Mouse (Mus musculus): Measurements from ENCODE around the gene Wwp2. TPM values are rescaled to one million over a fixed set of nuclear protein-coding genes. Genes with fewer than 3 reads are reported as not detected.
"Not testable (repeated sequence)": the region's sequence is repeated elsewhere in the genome, so short reads cannot be mapped to it uniquely, and the experiment has no call there.

Gene Wwp2
- polyA plus RNA-seq, 1 experiment from 2014 or later = 37.6 TPM

DNA sequence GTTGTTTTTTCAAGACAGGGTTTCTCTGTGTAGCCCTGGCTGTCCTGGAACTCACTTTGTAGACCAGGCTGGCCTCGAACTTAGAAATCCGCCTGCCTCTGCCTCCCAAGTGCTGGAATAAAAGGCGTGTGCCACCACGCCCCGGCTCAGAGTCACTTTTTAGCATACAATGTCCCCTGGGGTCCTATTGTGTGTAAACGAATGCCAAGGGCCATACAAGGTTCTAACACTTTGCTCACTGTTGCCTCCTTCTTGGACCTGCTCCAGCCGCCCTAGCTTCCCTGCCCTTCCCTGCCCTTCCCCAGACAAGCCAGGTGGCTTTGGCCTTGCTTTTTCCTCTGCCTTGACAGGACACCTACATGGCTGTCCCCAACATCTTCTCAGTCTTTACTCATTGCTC, 40.6 kb downstream of the Wwp2 start:
- ATAC-seq (ENCODE audit: insufficient number of reproducible peaks, low FRiP score); H3K4me1 ChIP-seq (replicated peaks); H3K9ac ChIP-seq; H3K27ac ChIP-seq (ENCODE audit: poor library complexity, severe bottlenecking); H3K36me3 ChIP-seq; H3K9me3 ChIP-seq (replicated peaks); H3K4me3 ChIP-seq; H3K4me2 ChIP-seq; H3K27me3 ChIP-seq (replicated peaks): not testable (repeated sequence)
- 91% methylated on average over 7 of the region's 7 CpGs for WGBS

DNA sequence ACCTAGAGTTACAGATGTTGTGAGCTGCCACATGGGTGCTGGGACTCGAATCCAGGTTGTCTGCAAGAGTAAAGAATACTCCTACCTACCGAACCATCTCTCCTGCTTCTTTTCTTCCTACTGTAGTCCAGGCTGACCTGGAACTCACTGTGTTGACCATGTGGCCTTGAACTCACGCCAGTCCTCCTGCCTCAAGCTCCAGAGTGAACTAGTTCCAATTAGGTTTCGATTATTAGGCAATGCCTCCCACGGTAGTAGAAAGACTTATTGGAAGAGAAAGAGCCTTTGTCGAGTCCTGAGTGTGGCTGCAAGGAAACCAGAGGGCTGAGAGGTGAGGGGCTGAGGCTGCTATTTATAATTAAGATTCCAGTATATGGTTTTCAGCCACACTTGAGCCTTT, 42.6 kb downstream of the Wwp2 start:
- Histone ChIP-seq H3K4me2 (no peak overlapping the region), H3K4me3 (no peak overlapping the region), H3K27ac (ENCODE audit: poor library complexity, severe bottlenecking) (no peak overlapping the region), H3K9me3 (replicated peaks) (no peaks in the 10 kb centered on the region), H3K36me3 (peaks cover 6% of the 10 kb centered on the region; the same call in 1 of the 2 replicates), H3K4me1 (replicated peaks) (no peaks in the 10 kb centered on the region), H3K9ac (no peak overlapping the region), H3K27me3 (replicated peaks) (no peaks in the 10 kb centered on the region)
- 81% methylated on average over 6 of the region's 6 CpGs for WGBS
- no peak for ATAC-seq (ENCODE audit: insufficient number of reproducible peaks, low FRiP score)

DNA sequence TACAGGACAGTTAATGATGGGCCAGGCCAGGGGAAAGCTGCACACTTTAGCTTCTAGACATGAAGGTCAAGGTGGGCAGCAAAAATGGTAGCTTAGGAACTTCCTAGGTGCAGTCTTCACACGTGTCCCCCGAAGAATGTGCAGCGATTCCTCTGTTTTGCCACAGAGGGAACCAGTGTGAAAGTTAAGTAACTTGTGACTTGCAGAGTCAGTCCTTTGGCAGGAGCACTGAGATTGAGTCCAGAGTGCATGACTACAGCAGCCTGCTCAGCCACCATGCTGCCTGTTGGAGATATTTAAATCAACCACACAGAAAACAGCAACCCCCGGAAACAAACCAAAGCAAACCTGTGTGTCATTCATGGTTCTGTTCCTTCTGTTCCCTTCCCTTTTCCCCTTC, 44.3 kb downstream of the Wwp2 start:
- Histone ChIP-seq H3K36me3 (peaks cover 6% of the 10 kb centered on the region; the same call in 1 of the 2 replicates), H3K4me1 (replicated peaks) (no peaks in the 10 kb centered on the region), H3K9me3 (replicated peaks) (no peaks in the 10 kb centered on the region), H3K4me3 (no peak overlapping the region), H3K27me3 (replicated peaks) (no peaks in the 10 kb centered on the region), H3K9ac (no peak overlapping the region), H3K4me2 (no peak overlapping the region), H3K27ac (ENCODE audit: poor library complexity, severe bottlenecking) (no peak overlapping the region)
- 85% methylated on average over 4 of the region's 4 CpGs for WGBS
- ATAC-seq (ENCODE audit: insufficient number of reproducible peaks, low FRiP score) = no peak

DNA sequence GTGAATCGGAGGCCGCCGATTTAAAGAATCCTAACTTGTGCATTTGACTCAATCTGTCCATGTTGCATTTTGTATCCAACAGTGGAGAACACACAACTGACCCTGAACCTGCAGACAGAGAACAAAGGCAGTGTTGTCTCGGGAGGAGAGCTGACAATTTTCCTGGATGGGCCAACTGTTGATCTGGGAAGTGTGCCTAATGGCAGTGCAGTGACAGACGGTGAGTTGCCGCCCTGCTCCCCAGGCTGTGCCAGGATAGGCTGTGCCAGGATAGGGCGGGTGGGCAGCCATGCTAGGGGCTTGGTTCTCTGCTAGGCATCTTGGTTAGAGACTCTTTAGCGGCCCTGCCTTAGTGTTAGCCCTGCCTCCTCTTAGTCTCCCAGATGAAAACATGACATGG, 47.1 kb downstream of the Wwp2 start:
- no peak for ATAC-seq (ENCODE audit: insufficient number of reproducible peaks, low FRiP score)
- no peak overlapping the region for H3K9ac ChIP-seq
- no peaks in the 10 kb centered on the region for H3K4me1 ChIP-seq (replicated peaks)
- no peaks in the 10 kb centered on the region for H3K9me3 ChIP-seq (replicated peaks)
- no peak overlapping the region for H3K4me3 ChIP-seq
- WGBS = 83% methylated on average over 8 of the region's 8 CpGs
- peaks cover 6% of the 10 kb centered on the region; the same call in 1 of the 2 replicates for H3K36me3 ChIP-seq
- H3K27ac ChIP-seq (ENCODE audit: poor library complexity, severe bottlenecking) = no peak overlapping the region
- no peaks in the 10 kb centered on the region for H3K27me3 ChIP-seq (replicated peaks)
- H3K4me2 ChIP-seq = no peak overlapping the region

DNA sequence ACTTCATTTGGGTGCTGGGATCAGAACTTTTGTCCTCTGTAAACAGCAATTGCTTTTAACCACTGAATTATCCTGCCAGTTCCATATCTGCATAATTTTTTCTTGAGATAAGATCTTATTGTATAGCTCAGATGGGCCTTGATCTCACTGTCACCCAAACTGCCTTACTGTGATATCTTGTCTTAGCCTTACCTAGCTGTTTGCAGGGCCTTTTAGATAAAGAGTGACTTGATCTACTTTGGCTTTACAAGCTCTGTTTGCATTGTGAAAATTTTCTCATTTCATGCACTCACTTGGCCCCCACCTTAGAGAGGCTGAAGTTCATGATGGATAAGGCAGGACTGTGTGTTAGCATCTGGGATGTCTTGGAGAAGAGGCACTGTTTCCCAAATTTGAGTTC, 48.8 kb downstream of the Wwp2 start:
- peaks cover 15% of the 10 kb centered on the region for H3K4me1 ChIP-seq (replicated peaks)
- no peak overlapping the region for H3K4me2 ChIP-seq
- no peak overlapping the region for H3K4me3 ChIP-seq
- peaks cover 6% of the 10 kb centered on the region; the same call in 1 of the 2 replicates for H3K36me3 ChIP-seq
- no peaks in the 10 kb centered on the region for H3K9me3 ChIP-seq (replicated peaks)
- no peak for ATAC-seq (ENCODE audit: insufficient number of reproducible peaks, low FRiP score)
- no peaks in the 10 kb centered on the region for H3K27me3 ChIP-seq (replicated peaks)
- H3K27ac ChIP-seq (ENCODE audit: poor library complexity, severe bottlenecking) = no peak overlapping the region
- no peak overlapping the region for H3K9ac ChIP-seq

DNA sequence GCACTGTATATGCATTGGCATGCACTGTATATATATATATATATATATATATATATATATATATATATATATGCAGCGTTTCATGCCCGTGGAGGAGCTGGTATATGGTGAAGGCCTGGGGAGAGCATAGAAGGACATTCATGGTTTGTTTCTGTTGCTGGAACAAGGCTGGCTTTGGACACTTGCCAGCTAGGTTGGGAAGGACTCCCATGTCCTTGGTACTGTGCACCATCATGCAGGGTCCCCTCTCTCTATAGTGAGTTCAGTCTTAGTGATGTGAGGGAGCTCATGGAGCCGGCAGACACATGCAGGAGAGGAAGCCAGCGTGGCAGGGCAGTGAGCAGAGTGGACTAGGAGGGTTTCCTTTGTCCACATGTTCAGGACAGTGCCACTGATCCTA, 52.4 kb downstream of the Wwp2 start:
- Histone ChIP-seq H3K27ac (ENCODE audit: poor library complexity, severe bottlenecking) (peak overlapping the region; percentile 86), H3K36me3 (peaks cover 3% of the 10 kb centered on the region; the same call in 1 of the 2 replicates), H3K9me3 (replicated peaks) (no peaks in the 10 kb centered on the region), H3K4me2 (no peak overlapping the region), H3K4me1 (replicated peaks) (peaks cover 27% of the 10 kb centered on the region), H3K27me3 (replicated peaks) (no peaks in the 10 kb centered on the region), H3K4me3 (no peak overlapping the region), H3K9ac (no peak overlapping the region)
- WGBS = 76% methylated on average over 4 of the region's 4 CpGs
- ATAC-seq (ENCODE audit: insufficient number of reproducible peaks, low FRiP score) = no peak

DNA sequence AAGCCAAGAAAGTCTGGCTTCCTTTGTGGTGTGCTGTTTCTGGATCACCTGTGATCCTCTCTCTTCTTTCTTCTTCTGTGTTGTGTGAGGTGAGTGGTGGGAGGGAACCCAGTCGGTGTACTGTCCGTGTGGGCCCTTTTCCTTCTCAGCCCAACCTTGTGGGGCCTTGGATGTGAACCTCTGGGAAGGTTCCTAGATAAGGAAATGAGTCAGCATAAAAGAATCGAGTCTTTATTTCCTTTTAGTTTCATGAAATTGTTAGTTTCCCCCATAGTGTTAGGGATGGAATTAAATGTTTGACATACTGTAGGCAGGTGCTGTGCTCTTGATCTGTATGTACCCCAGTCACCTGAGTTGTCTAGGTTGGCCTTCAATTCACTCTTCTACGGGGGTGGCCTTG, 52.9 kb downstream of the Wwp2 start:
- Histone ChIP-seq H3K4me1 (replicated peaks) (peaks cover 27% of the 10 kb centered on the region), H3K9ac (no peak overlapping the region), H3K27ac (ENCODE audit: poor library complexity, severe bottlenecking) (peak overlapping the region; percentile 86), H3K36me3 (0 out of 2 replicates have a peak, but pooled peaks cover under 1% of the 10 kb centered on the region), H3K4me2 (no peak overlapping the region), H3K4me3 (no peak overlapping the region), H3K27me3 (replicated peaks) (no peaks in the 10 kb centered on the region), H3K9me3 (replicated peaks) (no peaks in the 10 kb centered on the region)
- WGBS = 39% methylated on average over 4 of the region's 4 CpGs
- ATAC-seq (ENCODE audit: insufficient number of reproducible peaks, low FRiP score) = no peak

DNA sequence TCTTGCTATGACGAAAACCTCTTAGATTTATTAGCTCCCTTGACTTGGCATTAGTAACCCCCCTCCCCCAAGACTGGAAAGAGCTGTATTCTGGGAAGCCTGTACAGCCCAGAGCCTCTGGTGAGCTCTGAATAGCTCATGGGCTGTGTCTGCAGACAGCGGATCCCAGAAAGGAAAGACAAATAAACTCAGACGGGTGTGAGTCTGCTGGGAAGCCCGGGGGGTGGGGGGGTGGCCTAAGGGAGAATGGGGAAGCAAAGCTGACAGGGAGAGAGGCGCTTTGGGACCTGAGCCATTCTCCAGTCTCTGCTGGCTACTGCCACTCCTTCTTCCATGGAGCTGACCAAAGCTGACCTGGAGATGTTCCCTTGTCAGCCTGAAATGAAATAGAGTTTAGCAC, 53.8 kb downstream of the Wwp2 start:
- Histone ChIP-seq H3K4me3 (no peak overlapping the region), H3K4me1 (replicated peaks) (peaks cover 27% of the 10 kb centered on the region), H3K9ac (no peak overlapping the region), H3K4me2 (peak overlapping the region; percentile 39; the same call in 1 of the 2 replicates), H3K36me3 (no peaks in the 10 kb centered on the region), H3K27ac (ENCODE audit: poor library complexity, severe bottlenecking) (peak overlapping the region; percentile 86), H3K9me3 (replicated peaks) (no peaks in the 10 kb centered on the region), H3K27me3 (replicated peaks) (no peaks in the 10 kb centered on the region)
- peak; percentile 58; the same call in 1 of the 2 replicates for ATAC-seq (ENCODE audit: insufficient number of reproducible peaks, low FRiP score)
- 6% methylated on average over 5 of the region's 5 CpGs for WGBS

DNA sequence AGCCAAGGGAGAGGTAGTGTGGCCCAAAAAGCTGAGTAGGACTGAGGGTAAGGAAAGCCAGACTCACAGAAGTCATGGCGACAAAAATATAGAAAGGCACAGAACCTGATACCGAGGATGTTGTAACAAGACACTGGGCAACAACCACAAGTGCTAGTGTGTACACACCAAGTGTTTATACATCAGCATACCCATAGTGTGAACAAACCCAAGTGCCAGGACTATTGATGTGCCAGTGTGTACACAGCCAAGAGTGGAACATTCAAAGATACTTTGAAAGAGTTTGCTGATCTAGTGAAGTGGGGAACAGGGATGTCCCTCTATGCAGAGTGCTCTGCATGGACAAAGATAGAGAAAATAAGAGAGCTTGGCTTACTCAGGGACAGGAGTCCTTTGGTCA, 54.5 kb downstream of the Wwp2 start:
- H3K9ac ChIP-seq = no peak overlapping the region
- H3K36me3 ChIP-seq = no peaks in the 10 kb centered on the region
- no peaks in the 10 kb centered on the region for H3K9me3 ChIP-seq (replicated peaks)
- H3K4me3 ChIP-seq = no peak overlapping the region
- H3K27ac ChIP-seq (ENCODE audit: poor library complexity, severe bottlenecking) = peak overlapping the region; percentile 86; the same call in 1 of the 2 replicates
- no peak for ATAC-seq (ENCODE audit: insufficient number of reproducible peaks, low FRiP score)
- WGBS = 80% methylated on average over 2 of the region's 2 CpGs
- no peaks in the 10 kb centered on the region for H3K27me3 ChIP-seq (replicated peaks)
- H3K4me1 ChIP-seq (replicated peaks) = peaks cover 29% of the 10 kb centered on the region
- no peak overlapping the region for H3K4me2 ChIP-seq

DNA sequence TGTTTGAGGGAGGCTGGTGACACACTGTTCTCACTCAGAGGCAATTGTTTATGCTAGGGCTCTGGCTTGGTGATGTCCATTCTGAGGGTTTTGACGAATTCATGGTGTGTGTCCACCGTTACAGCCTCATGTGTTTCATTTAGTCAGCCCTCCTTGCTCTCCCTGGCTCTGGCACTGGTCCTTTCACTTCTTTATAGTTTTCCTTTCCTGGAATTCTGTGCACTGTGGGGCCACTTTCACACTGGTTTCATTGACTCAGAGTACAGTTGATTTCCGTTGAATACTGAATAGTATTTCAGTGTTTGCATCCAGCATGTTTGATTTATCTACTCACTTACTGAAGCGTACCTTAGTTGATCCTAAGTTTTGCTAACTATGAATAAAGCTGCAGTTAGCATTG, 55.0 kb downstream of the Wwp2 start:
- Histone ChIP-seq H3K27ac (ENCODE audit: poor library complexity, severe bottlenecking) (no peak overlapping the region), H3K27me3 (replicated peaks) (no peaks in the 10 kb centered on the region), H3K9me3 (replicated peaks) (no peaks in the 10 kb centered on the region), H3K9ac (no peak overlapping the region), H3K36me3 (no peaks in the 10 kb centered on the region), H3K4me3 (no peak overlapping the region), H3K4me2 (no peak overlapping the region), H3K4me1 (replicated peaks) (peaks cover 29% of the 10 kb centered on the region)
- no peak for ATAC-seq (ENCODE audit: insufficient number of reproducible peaks, low FRiP score)
- 73% methylated on average over 4 of the region's 4 CpGs for WGBS

DNA sequence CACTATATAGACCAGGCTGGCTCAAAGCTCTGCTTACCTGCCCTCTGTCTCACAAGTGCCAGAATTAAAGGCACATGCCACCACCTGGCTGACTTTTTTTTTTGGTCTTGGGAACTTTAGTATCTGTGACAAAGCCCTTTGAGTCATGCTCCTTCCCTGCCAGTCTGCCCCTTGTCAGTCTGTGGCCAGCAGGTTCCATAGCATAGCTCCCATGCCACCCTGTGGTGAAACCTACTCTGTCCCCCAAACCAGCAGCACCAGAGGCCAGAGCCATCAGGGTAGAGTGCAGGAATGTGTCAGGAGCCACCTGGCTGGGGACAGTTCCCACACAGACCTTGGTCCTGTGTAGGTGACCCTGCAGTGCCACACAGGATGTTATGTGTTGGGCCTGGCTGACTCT, 55.7 kb downstream of the Wwp2 start:
- Histone ChIP-seq H3K9me3 (replicated peaks) (no peaks in the 10 kb centered on the region), H3K4me3 (no peak overlapping the region), H3K4me1 (replicated peaks) (peaks cover 29% of the 10 kb centered on the region), H3K4me2 (no peak overlapping the region), H3K27me3 (replicated peaks) (no peaks in the 10 kb centered on the region), H3K27ac (ENCODE audit: poor library complexity, severe bottlenecking) (no peak overlapping the region), H3K36me3 (no peaks in the 10 kb centered on the region), H3K9ac (no peak overlapping the region)
- ATAC-seq (ENCODE audit: insufficient number of reproducible peaks, low FRiP score) = no peak

DNA sequence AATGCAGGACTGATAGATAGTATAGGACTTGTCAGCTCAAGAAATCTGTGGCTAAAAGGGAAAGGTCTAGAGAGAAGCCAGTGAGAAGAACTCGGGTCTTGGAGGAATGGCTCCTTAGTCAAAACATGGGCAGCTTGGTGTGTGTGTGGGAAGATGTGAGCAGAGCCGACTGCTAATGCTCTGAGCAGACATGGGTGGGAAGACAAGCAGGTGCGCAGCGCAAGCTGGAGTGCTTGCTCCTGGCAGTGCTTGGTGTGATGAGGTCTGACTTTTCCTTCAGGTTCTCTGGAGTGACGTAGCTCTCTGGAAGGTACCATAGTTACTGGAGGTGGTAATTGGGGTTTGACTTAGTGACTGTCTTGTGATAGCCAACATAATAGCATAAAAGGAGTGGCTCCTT, 56.6 kb downstream of the Wwp2 start:
- ATAC-seq (ENCODE audit: insufficient number of reproducible peaks, low FRiP score) = no peak
- H3K27me3 ChIP-seq (replicated peaks) = no peaks in the 10 kb centered on the region
- WGBS = 83% methylated on average over 5 of the region's 5 CpGs
- no peak overlapping the region for H3K4me2 ChIP-seq
- no peak overlapping the region for H3K27ac ChIP-seq (ENCODE audit: poor library complexity, severe bottlenecking)
- no peak overlapping the region for H3K4me3 ChIP-seq
- no peaks in the 10 kb centered on the region for H3K36me3 ChIP-seq
- H3K9ac ChIP-seq = no peak overlapping the region
- no peaks in the 10 kb centered on the region for H3K9me3 ChIP-seq (replicated peaks)
- peaks cover 36% of the 10 kb centered on the region for H3K4me1 ChIP-seq (replicated peaks)
